Mouse (Mus musculus) heart, postnatal 0 days (tissue): ENCODE data around the gene Pde11a. TPM values are rescaled to one million over a fixed set of nuclear protein-coding genes. Genes with fewer than 3 reads are reported as not detected.

Experiments used
- ATAC-seq: fragments of 200-750 bp; cut with Nextera tagmentation; 2 replicates; pipeline ENCODE4 v1.8.0; 2017; ENCODE audit warnings: low read depth, moderate number of reproducible peaks, moderate library complexity; ENCODE audit not compliant: insufficient read depth
- DNase-seq: peaks from one replicate; pipeline ENCODE4 v3.0.0-alpha.2; 2016; ENCODE audit warnings: low spot score
- H3K27ac ChIP-seq: fragments of 300-500 bp; sonication (generic); 2 replicates; pipeline ENCODE4 v1.5.1; 2014; ENCODE audit warnings: low read depth, mild to moderate bottlenecking
- H3K27me3 ChIP-seq: fragments of 300-500 bp; sonication (generic); 2 replicates; pipeline ENCODE4 v1.6.1; 2014; ENCODE audit warnings: low read length, mixed read lengths; ENCODE audit not compliant: control insufficient read depth, insufficient read depth
- H3K36me3 ChIP-seq: fragments of 300-500 bp; sonication (generic); replicated peaks from 2 replicates; pipeline ENCODE4 v1.6.1; 2014; ENCODE audit warnings: low read length, mixed read lengths; ENCODE audit not compliant: control insufficient read depth, insufficient read depth
- H3K4me1 ChIP-seq: fragments of 300-500 bp; sonication (generic); 2 replicates; pipeline ENCODE4 v1.6.1; 2014; ENCODE audit warnings: antibody characterized with exemption; ENCODE audit not compliant: control insufficient read depth, insufficient read depth
- H3K4me2 ChIP-seq: fragments of 300-500 bp; sonication (generic); 2 replicates; pipeline ENCODE4 v1.6.1; 2014; ENCODE audit warnings: low read depth, mild to moderate bottlenecking, low read length, moderate library complexity
- H3K4me3 ChIP-seq: fragments of 300-500 bp; sonication (generic); 2 replicates; pipeline ENCODE4 v1.5.1; 2014; ENCODE audit warnings: low read depth, low read length
- H3K9ac ChIP-seq: fragments of 300-500 bp; sonication (generic); replicated peaks from 2 replicates; pipeline ENCODE4 v1.6.1; 2014; ENCODE audit warnings: low read depth, low read length, mixed read lengths
- H3K9me3 ChIP-seq: fragments of 300-500 bp; sonication (generic); replicated peaks from 2 replicates; pipeline ENCODE4 v1.6.1; 2016; ENCODE audit warnings: low read length; ENCODE audit not compliant: control insufficient read depth
- CTCF ChIP-seq: IDR thresholded peaks from 2 replicates; pipeline ENCODE4 v1.5.1; 2016; ENCODE audit warnings: antibody characterized with exemption, control low read depth, low read depth
- EP300 ChIP-seq: IDR thresholded peaks from 2 replicates; pipeline ENCODE4 v1.6.1; 2016; ENCODE audit warnings: antibody characterized with exemption, low read depth
- WGBS: fragments of 180-500 bp; shearing (Covaris S2); extraction: QIAGEN DNeasy Blood & Tissue Kit; methylation state at CpG from one replicate; pipeline ENCODE4 v1.1.7; 2014; 5-methylcytosine and 5-hydroxymethylcytosine counted together
- microRNA-seq: library from miRNA; unstranded; fragments of <30 nt; microRNA quantifications from one replicate; pipeline ENCODE4, GENCODE M21; 2016
- polyA plus RNA-seq: library from polyadenylated mRNA; unstranded; fragments of >200 nt; fragmentation: Nextera tagmentation; extraction: Ambion mirVana; gene quantifications from 2 replicates; pipeline ENCODE4 v1.2.1, GENCODE M21; 2015
- total RNA-seq: library from RNA; depleted of rRNA; stranded (reverse); fragments of >200 nt; gene quantifications from 2 replicates; pipeline ENCODE4 v1.2.3, GENCODE M21; 2014; ENCODE audit warnings: low replicate concordance; rRNA removed

The Pde11a gene
- total and polyA plus RNA-seq, 2 experiments from 2014 or later = 0.05 TPM; not detected in 1

DNA sequence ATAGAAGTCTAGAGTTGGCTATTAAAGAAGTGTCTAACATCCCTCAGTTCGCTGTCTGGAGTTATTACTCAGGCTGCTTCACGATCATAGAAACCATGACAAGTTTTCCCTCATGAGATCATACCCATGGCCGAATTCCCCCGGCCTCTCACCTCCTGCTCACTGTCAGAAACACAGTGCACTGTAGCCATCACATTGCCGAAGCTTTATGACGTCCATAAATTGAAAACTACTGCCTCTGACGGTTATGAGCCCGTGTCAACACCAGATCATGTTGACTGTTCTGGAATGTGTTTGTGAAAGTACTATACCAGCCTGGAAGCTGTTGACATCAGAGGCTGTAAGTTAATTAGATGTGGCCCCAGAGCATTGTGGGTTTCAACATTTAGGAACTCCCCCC is 387.9 kb downstream of the Pde11a start:
- no peak for ATAC-seq
- Histone ChIP-seq H3K4me1 (no peaks in the 10 kb centered on the region), H3K9ac (no peak overlapping the region), H3K4me3 (no peak overlapping the region), H3K36me3 (no peaks in the 10 kb centered on the region), H3K9me3 (no peaks in the 10 kb centered on the region), H3K27ac (no peak overlapping the region), H3K27me3 (no peaks in the 10 kb centered on the region), H3K4me2 (no peak overlapping the region)
- no peak for DNase-seq
- no peak for TF ChIP-seq CTCF
- TF ChIP-seq EP300 = no peak
- 65% methylated on average over 8 of the region's 8 CpGs for WGBS

Small RNA genes within 50 kb of the gene (microRNA-seq; reads per million reads assigned to microRNA genes)
- not detected for gene Gm44337

Other genes starting within 250 kb of the Pde11a start
- not detected in 2 replicates for gene Cyct, start 21.7 kb upstream of the Pde11a start, total RNA-seq
- not detected in 2 replicates for gene Cyct, start 21.7 kb upstream of the Pde11a start, polyA plus RNA-seq
- 29.7 and 29.9 TPM in 2 replicates for gene Rbm45, start 31.2 kb upstream of the Pde11a start, total RNA-seq
- gene Rbm45, start 31.2 kb upstream of the Pde11a start, polyA plus RNA-seq = 11.0 and 12.4 TPM in 2 replicates
- 1.6 and 3.3 TPM in 2 replicates for gene Osbpl6, start 67.7 kb upstream of the Pde11a start, total RNA-seq
- gene Osbpl6, start 67.7 kb upstream of the Pde11a start, polyA plus RNA-seq = 4.9 and 5.0 TPM in 2 replicates